13 mouse cellular contexts compared by ENCODE assay signal in genomic region chr2:27381254-27381653, GRCm38 (mm10). TPM values are rescaled to one million over a fixed set of nuclear protein-coding genes. Genes with fewer than 3 reads are reported as not detected.
DNase-seq lines count a peak whose midpoint lies in the region; ATAC-seq lines count a peak whose summit lies in the region.
"Had no signal": no experiment of that assay in that cellular context is flagged by ENCODE, and none has a peak within 500 bp of the region (broad histone marks: within the 10 kb centered on the region; RNA-seq: fewer than 3 reads in every experiment).

No protein-coding gene starts in this region.

- no peak overlapping the region for H3K4me3 ChIP-seq in kidney, embryonic 15.5 days (replicated peaks)
- H3K4me3 ChIP-seq in midbrain, embryonic 13.5 days (replicated peaks) = no peak overlapping the region
- H3K4me3 ChIP-seq in midbrain, embryonic 11.5 days (ENCODE audit: low read depth, low read length) = no peak overlapping the region
- no peak overlapping the region for H3K4me3 ChIP-seq in stomach, embryonic 14.5 days (ENCODE audit: low read depth, low read length)
- H3K4me3 ChIP-seq: hindbrain, embryonic 12.5 days had no signal

- peak overlapping the region; percentile 67 for H3K27ac ChIP-seq in kidney, embryonic 15.5 days
- peak overlapping the region; percentile 39; the same call in 1 of the 2 replicates for H3K27ac ChIP-seq in midbrain, embryonic 13.5 days
- no peak overlapping the region for H3K27ac ChIP-seq in midbrain, embryonic 11.5 days (ENCODE audit: low read depth, low read length)
- 0 out of 2 replicates have a peak overlapping the region, but pooled peaks have one; percentile 48 for H3K27ac ChIP-seq in stomach, embryonic 14.5 days (ENCODE audit: low read length)
- H3K27ac ChIP-seq: hindbrain, embryonic 12.5 days had no signal

- 83% methylated on average over 3 of the region's 3 CpGs for WGBS in kidney, embryonic 15.5 days
- 84% methylated on average over 3 of the region's 3 CpGs for WGBS in midbrain, embryonic 13.5 days
- 91% methylated on average over 3 of the region's 3 CpGs for whole genome bisulfite sequencing in midbrain, embryonic 11.5 days
- 78% methylated on average over 3 of the region's 3 CpGs for WGBS in stomach, embryonic 14.5 days

- no peak for ATAC-seq in kidney, embryonic 15.5 days (replicated peaks; ENCODE audit: low FRiP score)
- no peak for ATAC-seq in midbrain, embryonic 13.5 days
- ATAC-seq in midbrain, embryonic 11.5 days (ENCODE audit: low FRiP score) = no peak
- no peak for ATAC-seq in stomach, embryonic 14.5 days (ENCODE audit: insufficient number of reproducible peaks, insufficient read depth, low FRiP score, low read depth)
- ATAC-seq: forebrain, embryonic 14.5 days had no signal

- peaks cover 50% of the 10 kb centered on the region for H3K4me1 ChIP-seq in kidney, embryonic 15.5 days
- peaks cover 54% of the 10 kb centered on the region for H3K4me1 ChIP-seq in midbrain, embryonic 13.5 days (replicated peaks)
- H3K4me1 ChIP-seq in midbrain, embryonic 11.5 days (ENCODE audit: control insufficient read depth, insufficient read depth, low read length) = peaks cover 31% of the 10 kb centered on the region
- peaks cover 17% of the 10 kb centered on the region for H3K4me1 ChIP-seq in stomach, embryonic 14.5 days (ENCODE audit: control insufficient read depth, insufficient read depth, low read length)

- H3K27me3 ChIP-seq in kidney, embryonic 15.5 days = no peaks in the 10 kb centered on the region
- H3K27me3 ChIP-seq in midbrain, embryonic 13.5 days = no peaks in the 10 kb centered on the region
- no peaks in the 10 kb centered on the region for H3K27me3 ChIP-seq in midbrain, embryonic 11.5 days (ENCODE audit: control insufficient read depth, insufficient read depth, low read length)
- H3K27me3 ChIP-seq in stomach, embryonic 14.5 days (ENCODE audit: control insufficient read depth, insufficient read depth, low read length) = no peaks in the 10 kb centered on the region
- H3K27me3 ChIP-seq: hindbrain, embryonic 12.5 days had no signal

- no peaks in the 10 kb centered on the region for H3K9me3 ChIP-seq in kidney, embryonic 15.5 days (replicated peaks)
- no peaks in the 10 kb centered on the region for H3K9me3 ChIP-seq in midbrain, embryonic 13.5 days
- H3K9me3 ChIP-seq in midbrain, embryonic 11.5 days (ENCODE audit: control insufficient read depth, low read length) = no peaks in the 10 kb centered on the region
- H3K9me3 ChIP-seq in stomach, embryonic 14.5 days (ENCODE audit: control insufficient read depth, low read depth, low read length) = no peaks in the 10 kb centered on the region
- H3K9me3 ChIP-seq: hindbrain, embryonic 12.5 days had no signal

- H3K4me2 ChIP-seq in kidney, embryonic 15.5 days = no peak overlapping the region
- no peak overlapping the region for H3K4me2 ChIP-seq in midbrain, embryonic 13.5 days (replicated peaks)
- no peak overlapping the region for H3K4me2 ChIP-seq in midbrain, embryonic 11.5 days
- H3K4me2 ChIP-seq in stomach, embryonic 14.5 days (replicated peaks; ENCODE audit: low read depth, low read length) = no peak overlapping the region
- H3K4me2 ChIP-seq: hindbrain, embryonic 12.5 days had no signal

- H3K9ac ChIP-seq in kidney, embryonic 15.5 days = no peak overlapping the region
- no peak overlapping the region for H3K9ac ChIP-seq in midbrain, embryonic 13.5 days (replicated peaks)
- no peak overlapping the region for H3K9ac ChIP-seq in midbrain, embryonic 11.5 days (ENCODE audit: low read length)
- H3K9ac ChIP-seq in stomach, embryonic 14.5 days (replicated peaks; ENCODE audit: low read depth, low read length) = no peak overlapping the region
- H3K9ac ChIP-seq: hindbrain, embryonic 12.5 days had no signal

- H3K36me3 ChIP-seq in kidney, embryonic 15.5 days = 0 out of 2 replicates have a peak, but pooled peaks cover 3% of the 10 kb centered on the region
- H3K36me3 ChIP-seq in midbrain, embryonic 13.5 days = peaks cover 17% of the 10 kb centered on the region
- H3K36me3 ChIP-seq in midbrain, embryonic 11.5 days (ENCODE audit: control insufficient read depth, insufficient read depth, low read length) = no peaks in the 10 kb centered on the region
- no peaks in the 10 kb centered on the region for H3K36me3 ChIP-seq in stomach, embryonic 14.5 days (ENCODE audit: control insufficient read depth, insufficient read depth, low read length)

- peak; percentile 91 for DNase-seq in heart, adult 11 months
- DNase-seq in heart, postnatal 4 days = no peak
- DNase-seq in kidney, adult 18-20 months = no peak
- no peak for DNase-seq in midbrain, embryonic 11.5 days (ENCODE audit: low spot score, missing footprints)
- DNase-seq in spleen, postnatal 36 days (ENCODE audit: low spot score in 2 of 2) = no peak
- DNase-seq: cerebellum, adult 8-10 months; spleen, adult 18-20 months; thymus, adult 18-20 months had no signal

RNA-seq across cellular contexts. Expression of gene Vav2, which starts 45.6 kb away (rescaled TPM):
- 10 to 100 TPM; 13.3 to 14.8 TPM for total RNA-seq in heart, postnatal 4 days (2021)
- polyA plus RNA-seq in kidney, embryonic 15.5 days (2015; fragmentation: Nextera tagmentation; extraction: Ambion mirVana) = 7.1 and 8.3 TPM in 2 replicates
- 12.7 and 15.4 TPM in 2 replicates for polyA plus RNA-seq in midbrain, embryonic 13.5 days (2015; fragmentation: Nextera tagmentation; extraction: Ambion mirVana)
- 13.7 and 15.0 TPM in 2 replicates for polyA plus RNA-seq in midbrain, embryonic 11.5 days (2014; fragmentation: Nextera tagmentation; extraction: Ambion mirVana)
- 7.6 and 8.0 TPM in 2 replicates for polyA plus RNA-seq in stomach, embryonic 14.5 days (2014; fragmentation: Nextera tagmentation; extraction: Ambion mirVana)
